Mouse (Mus musculus) B cell, adult 2 months (primary cell): Measurements from ENCODE around the gene Fdx1l.

ENCODE experiments used
- DNase-seq, 2 experiments: peaks; one replicate each; pipeline ENCODE4 v3.0.0; 2022

The Fdx1l gene

GRCm38 (mm10) chr9:21073044-21073840 lies at the start of gene Fdx1l, which contains the start of gene Gm49373:
Fdx1l (minus strand) TSS chr9:21073614.
Gm49373 (minus strand) TSS chr9:21073096.
- peak; percentile 84 to 85 for DNase-seq

DNA sequence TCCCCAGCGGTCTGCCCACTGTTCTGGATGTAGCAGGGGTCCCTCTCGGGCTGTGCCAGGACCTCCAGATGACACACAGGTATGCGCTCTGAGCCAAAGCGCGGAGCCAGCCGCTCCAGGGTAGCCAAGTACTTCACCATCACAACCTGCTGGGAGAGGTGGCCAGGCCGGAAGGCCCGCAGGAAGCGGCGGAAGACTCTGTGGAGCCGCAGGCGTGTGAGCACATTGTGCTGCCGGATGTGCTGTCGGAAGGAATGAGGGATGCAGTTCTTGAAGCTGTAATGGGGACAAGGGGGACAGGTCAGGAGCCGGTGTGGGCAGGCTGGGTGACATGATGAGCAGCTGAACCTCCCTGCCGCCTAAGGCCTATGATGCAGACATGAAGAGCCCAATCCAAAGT lies 48.1 kb upstream of the Fdx1l start:
- DNase-seq = no peak

- DNase-seq = no peak
Measured at GRCm38 (mm10) chr9:21117073-21117472, 43.7 kb upstream of the Fdx1l start.

- DNase-seq = no peak
Measured at GRCm38 (mm10) chr9:21115105-21115504, 41.7 kb upstream of the Fdx1l start.

DNA sequence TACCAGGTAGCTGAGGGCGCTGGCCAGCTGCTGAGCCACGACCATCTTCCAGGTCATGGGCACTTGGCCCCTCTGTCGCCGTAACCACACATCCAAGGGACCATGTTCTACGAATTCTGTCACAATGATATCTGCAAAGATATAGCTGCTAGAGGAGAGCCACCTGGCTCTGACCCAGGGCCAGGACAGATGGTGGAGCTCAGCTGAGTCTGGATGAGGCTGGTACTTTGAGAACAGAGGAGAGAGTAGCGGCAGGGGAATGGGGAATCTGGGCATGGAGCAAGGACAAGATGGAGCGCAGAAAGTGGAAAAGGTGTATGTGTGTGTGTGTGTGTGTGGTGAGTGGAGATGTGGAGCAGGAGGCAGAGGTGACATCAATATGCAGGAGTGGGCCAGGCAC lies 40.8 kb upstream of the Fdx1l start:
- no peak for DNase-seq

GRCm38 (mm10) chr9:21113751-21114150 lies 40.3 kb upstream of the Fdx1l start:
- DNase-seq = no peak

DNA sequence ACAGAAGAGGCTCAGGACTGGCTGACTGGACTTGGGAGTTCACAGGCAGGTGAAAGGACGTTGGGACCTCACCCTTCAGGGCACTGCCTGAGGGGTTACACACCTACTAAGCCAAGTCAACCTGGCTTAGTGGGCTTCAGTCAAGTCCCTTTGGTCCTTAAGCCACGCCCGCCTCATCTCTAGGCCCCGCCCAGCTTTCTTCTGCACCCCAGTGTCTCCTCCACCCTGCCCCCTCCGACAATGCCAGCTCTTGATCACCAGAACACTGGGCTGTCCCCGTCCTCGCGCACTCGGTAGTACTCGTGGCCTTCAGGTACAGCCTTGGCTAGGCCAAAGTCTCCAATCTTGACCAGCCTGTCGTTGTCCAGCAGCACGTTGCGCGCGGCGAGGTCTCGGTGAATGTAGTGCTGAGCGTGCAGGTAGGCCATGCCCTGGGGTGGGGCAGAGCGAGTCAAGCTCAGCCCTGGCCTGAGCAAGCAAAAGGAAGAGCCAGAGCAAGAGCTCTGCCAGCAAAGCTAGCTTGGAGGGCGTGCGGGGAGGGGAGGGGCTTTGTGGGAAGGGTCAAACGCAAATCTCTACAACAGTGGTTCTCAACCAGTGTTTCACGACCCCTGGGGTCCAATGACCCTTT lies 34.3 kb upstream of the Fdx1l start:
- no peak for DNase-seq

GRCm38 (mm10) chr9:21105760-21106564 lies 32.5 kb upstream of the Fdx1l start:
- no peak for DNase-seq

GRCm38 (mm10) chr9:21104814-21105213 lies 31.4 kb upstream of the Fdx1l start:
- no peak for DNase-seq

- DNase-seq = no peak
Measured at GRCm38 (mm10) chr9:21102076-21102475, 28.7 kb upstream of the Fdx1l start.

DNA sequence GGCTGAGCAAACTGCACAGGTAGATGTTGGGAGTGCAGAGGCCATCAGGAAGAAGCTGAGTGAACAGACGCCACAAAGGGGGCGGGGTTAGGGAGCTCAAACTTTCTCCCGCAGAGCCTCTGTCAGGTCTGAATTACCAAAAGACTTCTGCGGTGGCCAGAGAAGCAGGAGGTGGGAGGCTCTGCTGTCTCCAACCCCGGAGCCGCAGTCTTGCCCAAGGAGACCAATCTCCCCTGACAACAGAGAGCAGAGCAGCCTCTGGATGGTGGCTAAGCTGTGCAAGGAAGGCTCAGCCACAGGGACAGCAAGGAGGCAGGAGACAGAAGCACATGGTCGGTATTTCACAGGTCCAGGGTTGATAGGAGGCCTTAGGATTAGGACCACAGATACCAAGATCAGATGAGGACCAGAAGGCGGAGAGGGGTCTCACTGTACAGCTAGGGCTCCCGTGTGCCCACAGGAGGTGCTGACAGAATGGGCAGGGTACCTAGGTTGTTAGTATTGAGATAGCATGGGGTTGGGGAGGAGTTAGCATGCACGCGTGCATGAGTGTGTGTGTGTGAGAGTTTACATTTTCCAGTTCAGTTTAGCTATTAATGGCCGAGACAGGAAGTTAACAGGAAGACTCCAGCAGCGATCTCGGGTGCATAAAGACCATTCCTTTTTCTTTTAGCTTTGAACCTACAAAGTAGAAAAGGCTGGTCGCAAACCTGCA lies 27.2 kb upstream of the Fdx1l start:
- DNase-seq = no peak

DNA sequence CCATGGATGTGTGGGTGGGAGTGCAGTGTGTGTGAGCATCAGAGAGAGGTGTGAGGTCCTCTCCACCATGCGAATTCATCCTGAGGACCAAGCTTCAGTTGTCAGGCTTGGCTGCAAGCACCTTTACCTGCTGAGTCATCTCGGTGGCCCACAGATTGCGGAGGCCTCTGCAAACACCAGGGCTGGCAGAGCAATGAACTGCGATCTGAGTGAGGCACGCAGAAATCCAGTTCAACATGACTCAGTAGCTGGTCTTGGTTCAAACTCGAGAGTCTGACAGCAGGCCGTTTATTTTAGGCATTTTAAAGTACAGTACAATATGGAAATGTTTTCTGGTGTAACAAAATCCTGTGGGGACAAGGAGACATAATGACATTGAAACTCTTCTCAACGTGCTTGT lies 24.4 kb upstream of the Fdx1l start:
- no peak for DNase-seq

- no peak for DNase-seq
Measured at GRCm38 (mm10) chr9:21095958-21096357, 22.5 kb upstream of the Fdx1l start.

- no peak for DNase-seq
Measured at GRCm38 (mm10) chr9:21093423-21093822, 20.0 kb upstream of the Fdx1l start.

- peak; percentile 95 to 97 for DNase-seq
Measured at GRCm38 (mm10) chr9:21091707-21092320, 18.4 kb upstream of the Fdx1l start, which contains the start of the genes Gm38431 and Raver1. Gm38431 (minus strand) TSS chr9:21091997. Raver1 (minus strand) TSS chr9:21092008.

GRCm38 (mm10) chr9:21090972-21091706 lies 17.7 kb upstream of the Fdx1l start:
- no peak for DNase-seq

DNA sequence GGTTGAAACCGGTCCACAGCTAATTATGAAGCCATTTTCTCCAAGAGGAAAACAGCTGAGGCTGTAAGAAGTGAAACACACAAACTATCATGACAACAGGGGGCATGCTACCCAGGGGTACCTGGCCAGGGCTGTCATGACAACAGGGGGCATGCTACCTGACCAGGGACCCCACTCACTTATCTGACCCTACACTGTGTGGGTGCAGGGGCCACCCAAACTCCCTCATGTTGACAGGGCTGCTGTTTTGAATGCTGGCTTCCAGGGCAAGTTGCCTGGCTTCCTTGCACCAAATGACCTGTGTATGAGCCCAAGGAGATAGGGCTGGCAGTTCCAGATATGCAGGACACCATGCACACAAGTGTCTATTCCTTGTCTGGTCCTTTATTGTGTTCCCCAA lies 17.1 kb upstream of the Fdx1l start:
- DNase-seq = no peak

DNA sequence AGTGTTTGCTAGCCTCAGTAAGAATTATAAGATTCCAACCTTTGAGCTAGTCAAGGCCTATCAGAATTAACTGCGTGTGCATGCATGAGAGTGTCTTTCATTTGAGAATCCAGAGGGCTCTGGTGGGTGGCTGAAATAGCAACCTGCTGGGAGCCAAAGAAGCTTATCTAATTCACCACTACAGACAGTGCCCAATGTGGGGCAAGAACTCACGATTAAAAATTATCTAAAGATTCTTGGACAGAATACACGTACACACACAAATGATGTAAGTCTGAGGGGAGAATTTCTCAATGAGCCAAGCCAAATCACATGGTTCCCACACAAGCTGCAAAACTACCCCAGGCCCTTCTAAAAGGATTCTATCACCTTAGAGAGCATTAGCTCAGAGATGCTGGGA lies 9.9 kb upstream of the Fdx1l start:
- no peak for DNase-seq

DNA sequence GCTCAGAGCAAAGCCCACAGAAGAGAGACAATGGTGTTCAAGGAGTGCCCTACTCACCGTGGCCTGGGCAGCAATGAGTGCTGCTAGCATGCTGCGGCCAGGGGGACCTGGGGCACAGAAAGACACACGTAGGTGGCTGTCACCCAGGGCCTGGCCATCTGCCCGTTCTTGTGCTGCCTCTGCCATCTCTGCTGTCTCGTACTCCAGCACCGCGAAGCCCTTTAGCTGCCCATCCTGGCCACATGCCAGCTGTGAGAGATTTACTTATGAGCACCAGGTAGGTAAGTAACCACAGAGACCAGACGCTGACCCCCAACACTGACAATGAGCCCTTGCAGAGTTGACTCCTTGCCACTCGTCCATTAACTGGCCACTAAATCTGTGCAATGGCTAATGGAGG lies 7.7 kb upstream of the Fdx1l start:
- DNase-seq = no peak

DNA sequence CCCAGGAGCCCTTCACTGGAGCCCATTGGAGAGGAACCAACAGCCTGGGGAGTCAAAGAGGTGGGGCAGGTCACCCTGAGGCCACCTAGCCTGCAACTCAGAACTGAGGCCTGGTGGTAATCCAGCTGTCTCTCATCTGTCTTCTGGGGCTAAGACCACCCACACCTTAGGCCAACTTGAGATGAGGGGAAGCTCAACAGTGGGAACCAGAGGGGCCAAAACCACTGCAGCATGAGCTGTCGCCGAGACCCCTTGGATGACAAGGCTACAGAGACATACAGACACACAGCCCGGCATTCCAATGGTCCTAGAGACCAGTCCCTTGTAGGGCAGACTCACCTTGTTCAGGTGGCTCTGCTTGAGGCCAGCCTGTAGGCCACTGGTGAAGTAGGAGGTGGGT lies 2.2 kb upstream of the Fdx1l start:
- DNase-seq = no peak

DNA sequence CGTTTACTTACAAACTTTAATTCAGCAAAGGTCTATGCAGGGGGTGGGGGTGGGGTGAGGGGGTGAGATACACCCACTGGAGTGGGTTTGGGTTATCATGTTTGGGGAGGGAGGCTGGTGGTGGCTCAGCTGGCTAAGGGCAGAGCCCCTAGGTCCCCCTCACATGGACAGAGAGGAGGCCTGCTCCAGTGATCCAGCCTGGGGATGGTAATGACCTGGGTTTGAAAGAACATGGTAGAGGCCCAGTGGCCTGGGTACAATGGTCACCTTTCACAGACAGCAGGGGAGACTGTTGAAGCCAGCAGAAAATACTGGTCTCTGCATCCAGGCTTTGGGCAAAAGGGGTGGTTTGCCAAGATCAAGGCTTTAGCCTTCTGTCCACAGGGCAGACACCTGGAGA lies 759 bp upstream of the Fdx1l start:
- DNase-seq = no peak

GRCm38 (mm10) chr9:21072641-21073040 lies 773 bp downstream of the Fdx1l start:
- DNase-seq = peak in 1 of 2 experiments; percentile 7
